Mouse (Mus musculus): ENCODE results near the gene Cyfip1.

GRCm38 (mm10) chr7:55910356-55910755, 68.8 kb downstream of the Cyfip1 start:
- no peak for TF ChIP-seq EP300 (optimal IDR thresholded peaks at IDR 0.05)
- no peak for TF ChIP-seq CTCF (IDR thresholded peaks at IDR 0.05; ENCODE audit: low read depth)

All from stomach, postnatal 0 days (tissue).